7 mouse cellular contexts compared by ENCODE assay signal in genomic region chr5:147186781-147187551, GRCm38 (mm10). TPM values are rescaled to one million over a fixed set of nuclear protein-coding genes. Genes with fewer than 3 reads are reported as not detected.
DNase-seq lines count a peak whose midpoint lies in the region; ATAC-seq lines count a peak whose summit lies in the region.

No protein-coding gene starts in this region.

- H3K4me3 ChIP-seq in lung, embryonic 15.5 days = peak overlapping the region; percentile 16
- H3K4me3 ChIP-seq in hindbrain, embryonic 16.5 days (ENCODE audit: low read length) = peak overlapping the region; percentile 27
- H3K4me3 ChIP-seq in midbrain, embryonic 14.5 days (replicated peaks; ENCODE audit: low read depth, low read length) = peak overlapping the region; percentile 36

- 2% methylated on average over 37 of the region's 37 CpGs for WGBS in lung, embryonic 15.5 days
- under 1% methylated on average over 37 of the region's 37 CpGs for WGBS in hindbrain, embryonic 16.5 days
- WGBS in midbrain, embryonic 14.5 days = under 1% methylated on average over 37 of the region's 37 CpGs

- peaks cover 96% of the 10 kb centered on the region for H3K27me3 ChIP-seq in lung, embryonic 15.5 days
- peaks cover 44% of the 10 kb centered on the region for H3K27me3 ChIP-seq in hindbrain, embryonic 16.5 days (replicated peaks; ENCODE audit: control insufficient read depth, insufficient read depth, low read length)
- H3K27me3 ChIP-seq in midbrain, embryonic 14.5 days (ENCODE audit: control insufficient read depth, insufficient read depth, low read length) = peaks cover 66% of the 10 kb centered on the region

- H3K9me3 ChIP-seq in lung, embryonic 15.5 days = no peaks in the 10 kb centered on the region
- peaks cover 2% of the 10 kb centered on the region; the same call in 1 of the 2 replicates for H3K9me3 ChIP-seq in hindbrain, embryonic 16.5 days (ENCODE audit: control insufficient read depth, low read length)
- H3K9me3 ChIP-seq in midbrain, embryonic 14.5 days (ENCODE audit: control insufficient read depth, low read length) = peaks cover 5% of the 10 kb centered on the region

- no peak for DNase-seq in lung, postnatal 14 days
- DNase-seq in cerebellum, postnatal 25 days = peak; percentile 32 to 46
- DNase-seq in midbrain, embryonic 14.5 days = peak; percentile 75
- DNase-seq in ovary, adult 18-20 months (ENCODE audit: low spot score) = no peak
- no peak for DNase-seq in layer of hippocampus, postnatal 36 days

- no peak overlapping the region for H3K9ac ChIP-seq in lung, embryonic 15.5 days
- peak overlapping the region; percentile 27; the same call in 1 of the 2 replicates for H3K9ac ChIP-seq in hindbrain, embryonic 16.5 days (ENCODE audit: low read depth, low read length)
- H3K9ac ChIP-seq in midbrain, embryonic 14.5 days (replicated peaks; ENCODE audit: low read length) = no peak overlapping the region

- H3K27ac ChIP-seq in lung, embryonic 15.5 days = no peak overlapping the region
- no peak overlapping the region for H3K27ac ChIP-seq in hindbrain, embryonic 16.5 days (ENCODE audit: low read depth, low read length)
- H3K27ac ChIP-seq in midbrain, embryonic 14.5 days (replicated peaks; ENCODE audit: low read depth, low read length) = no peak overlapping the region

- H3K36me3 ChIP-seq in lung, embryonic 15.5 days = no peaks in the 10 kb centered on the region
- H3K36me3 ChIP-seq in hindbrain, embryonic 16.5 days (ENCODE audit: control insufficient read depth, insufficient read depth, low read length) = no peaks in the 10 kb centered on the region
- H3K36me3 ChIP-seq in midbrain, embryonic 14.5 days (ENCODE audit: control insufficient read depth, insufficient read depth, low read length) = no peaks in the 10 kb centered on the region

- peaks cover 21% of the 10 kb centered on the region for H3K4me1 ChIP-seq in lung, embryonic 15.5 days
- peaks cover 19% of the 10 kb centered on the region for H3K4me1 ChIP-seq in hindbrain, embryonic 16.5 days (ENCODE audit: control insufficient read depth, insufficient read depth, low read depth, low read length)
- peaks cover 22% of the 10 kb centered on the region; the same call in 1 of the 2 replicates for H3K4me1 ChIP-seq in midbrain, embryonic 14.5 days (ENCODE audit: control insufficient read depth, insufficient read depth, low read length)

- H3K4me2 ChIP-seq in lung, embryonic 15.5 days = peak overlapping the region; percentile 27
- peak overlapping the region; percentile 56 for H3K4me2 ChIP-seq in hindbrain, embryonic 16.5 days (ENCODE audit: low read length)
- peak overlapping the region; percentile 64 for H3K4me2 ChIP-seq in midbrain, embryonic 14.5 days (ENCODE audit: low read length)

- ATAC-seq in lung, embryonic 15.5 days (ENCODE audit: borderline replicate concordance, extremely low read depth, low FRiP score, low TSS enrichment) = no peak
- ATAC-seq in hindbrain, embryonic 16.5 days = peak; percentile 44; the same call in 1 of the 2 replicates
- ATAC-seq in midbrain, embryonic 14.5 days (ENCODE audit: low FRiP score, low TSS enrichment) = peak; percentile 63; the same call in 1 of the 2 replicates

RNA-seq across cellular contexts. Expression of gene Gsx1, which starts 1.5 kb away (rescaled TPM):
- polyA plus RNA-seq in lung, embryonic 15.5 days (2015; fragmentation: Nextera tagmentation; extraction: Ambion mirVana) = not detected in 2 replicates
- polyA plus RNA-seq in hindbrain, embryonic 16.5 days (2015; fragmentation: Nextera tagmentation; extraction: Ambion mirVana) = 3.2 and 3.5 TPM in 2 replicates
- 5.7 and 8.6 TPM in 2 replicates for polyA plus RNA-seq in midbrain, embryonic 14.5 days (2014; fragmentation: Nextera tagmentation; extraction: Ambion mirVana)
- under 1 TPM; 0.56 to 0.57 TPM for total RNA-seq in layer of hippocampus, postnatal 36 days (2021)

Comparison
In these comparisons a context has a peak if more than half of its experiments do, and no peak if none do; other contexts are left out.
1. DNase-seq: peak in cerebellum, postnatal 25 days (2 of 2) and midbrain, embryonic 14.5 days (single experiment); none in lung, postnatal 14 days (single experiment), ovary, adult 18-20 months (single experiment) and layer of hippocampus, postnatal 36 days (0 of 2).
2. Peak in every context shown above with its lines, with median percentiles within 50 percentile points of each other: H3K4me2 ChIP-seq and H3K4me3 ChIP-seq.